Mouse (Mus musculus) CH12.LX (cell line): ENCODE data around the gene Tnnt1. TPM values are rescaled to one million over a fixed set of nuclear protein-coding genes. Genes with fewer than 3 reads are reported as not detected.

Experiments used
- DNase-seq: peaks from one replicate; pipeline ENCODE4 v3.0.0-alpha.2; 2013; ENCODE audit errors: extremely low read depth
- H3K27ac ChIP-seq: 2 replicates; pipeline ENCODE4 v1.5.1; 2012; ENCODE audit warnings: low read depth, mild to moderate bottlenecking, control low read depth, moderate library complexity; ENCODE audit not compliant: insufficient read depth
- H3K27me3 ChIP-seq: replicated peaks from 2 replicates; pipeline ENCODE3; 2012; ENCODE audit warnings: inconsistent platforms
- H3K36me3 ChIP-seq, 2 experiments: replicated peaks in 1 of 2; 2 replicates each; pipeline versions ENCODE3 to v1.6.1; 2012; ENCODE audit warnings: inconsistent platforms in 1 of 2, low read length in 1 of 2, mild to moderate bottlenecking in 1 of 2, mixed read lengths in 1 of 2, moderate library complexity in 1 of 2; ENCODE audit not compliant: control insufficient read depth in 1 of 2, insufficient read depth in 1 of 2
- H3K4me1 ChIP-seq, 2 experiments: 2 replicates each; pipeline ENCODE4 v1.6.1; 2012; ENCODE audit warnings: inconsistent platforms in 1 of 2, moderate library complexity in 1 of 2; ENCODE audit not compliant: insufficient read depth in 2 of 2, control insufficient read depth in 1 of 2
- H3K4me2 ChIP-seq: 2 replicates; pipeline ENCODE4 v1.6.1; 2012; ENCODE audit warnings: low read depth, mild to moderate bottlenecking, control low read depth; ENCODE audit not compliant: poor library complexity, insufficient read depth, severe bottlenecking
- H3K4me3 ChIP-seq, 3 experiments: fragments of 150-350 bp in 1 of 3; sonication (generic) in 1 of 3; replicated peaks in 1 of 3; 2 replicates each; pipeline versions ENCODE3 to v1.5.1; 2011 to 2012; ENCODE audit warnings: low read depth in 2 of 3, low read length in 2 of 3, mild to moderate bottlenecking in 2 of 3, moderate library complexity in 2 of 3, control low read depth in 1 of 3, improper control_type of control experiment in 1 of 3, inconsistent platforms in 1 of 3, mixed read lengths in 1 of 3; ENCODE audit not compliant: poor library complexity in 1 of 3
- H3K79me2 ChIP-seq: replicated peaks from 2 replicates; pipeline ENCODE4 v1.6.1; 2012; ENCODE audit warnings: mild to moderate bottlenecking, moderate library complexity; ENCODE audit not compliant: control insufficient read depth, poor library complexity, insufficient read depth, severe bottlenecking; ENCODE audit errors: extremely low read depth
- H3K9ac ChIP-seq: 2 replicates; pipeline ENCODE4 v1.6.1; 2012; ENCODE audit warnings: low read depth, mild to moderate bottlenecking, control low read depth, moderate library complexity; ENCODE audit not compliant: insufficient read depth
- H3K9me3 ChIP-seq: replicated peaks from 2 replicates; pipeline ENCODE3; 2012; ENCODE audit warnings: low read length, inconsistent platforms, mixed read lengths
- BHLHE40 ChIP-seq: IDR thresholded peaks from 2 replicates; pipeline ENCODE4 v1.6.1; 2011; ENCODE audit warnings: mild to moderate bottlenecking, low read depth, low read length, improper control_type of control experiment
- CTCF ChIP-seq, 2 experiments: IDR thresholded peaks in 1 of 2; conservative IDR thresholded peaks in 1 of 2; 2 replicates each; pipeline ENCODE4 v1.5.1; 2011 to 2012; ENCODE audit warnings: low read depth in 2 of 2, low read length in 2 of 2, improper control_type of control experiment in 1 of 2, inconsistent platforms in 1 of 2, mild to moderate bottlenecking in 1 of 2, moderate library complexity in 1 of 2
- E2F4 ChIP-seq: IDR thresholded peaks from 2 replicates; pipeline ENCODE4 v1.6.1; 2011; ENCODE audit warnings: low read depth, low read length, improper control_type of control experiment; ENCODE audit not compliant: insufficient replicate concordance
- ETS1 ChIP-seq: conservative IDR thresholded peaks from 2 replicates; pipeline ENCODE4 v1.6.1; 2012; ENCODE audit warnings: low read depth, mild to moderate bottlenecking, inconsistent platforms, low read length, improper control_type of control experiment, moderate library complexity
- GABPA ChIP-seq: IDR thresholded peaks from 2 replicates; pipeline ENCODE4 v1.6.1; 2012; ENCODE audit warnings: low read depth, low read length, improper control_type of control experiment, inconsistent platforms; ENCODE audit not compliant: insufficient replicate concordance
- HCFC1 ChIP-seq: IDR thresholded peaks from 2 replicates; pipeline ENCODE4 v1.6.1; 2012; ENCODE audit warnings: low read depth, mild to moderate bottlenecking, inconsistent platforms, low read length, improper control_type of control experiment
- IRF4 ChIP-seq: IDR thresholded peaks from 2 replicates; pipeline ENCODE4 v1.6.1; 2014; ENCODE audit warnings: low read depth, mild to moderate bottlenecking, inconsistent platforms, low read length, improper control_type of control experiment
- JUN ChIP-seq: IDR thresholded peaks from 2 replicates; pipeline ENCODE4 v1.6.1; 2011; ENCODE audit warnings: low read depth, mild to moderate bottlenecking, low read length, improper control_type of control experiment, moderate library complexity; ENCODE audit not compliant: insufficient read depth
- KAT2A ChIP-seq: IDR thresholded peaks from 2 replicates; pipeline ENCODE4 v1.6.1; 2012; ENCODE audit warnings: low read length, improper control_type of control experiment, inconsistent platforms; ENCODE audit not compliant: insufficient replicate concordance
- MAFK ChIP-seq: IDR thresholded peaks from 2 replicates; pipeline ENCODE4 v1.6.1; 2011; ENCODE audit warnings: low read length, improper control_type of control experiment; ENCODE audit not compliant: insufficient replicate concordance
- MAX ChIP-seq: IDR thresholded peaks from 2 replicates; pipeline ENCODE4 v1.6.1; 2011; ENCODE audit warnings: low read length, improper control_type of control experiment
- MEF2A ChIP-seq: IDR thresholded peaks from 2 replicates; pipeline ENCODE4 v1.6.1; 2014; ENCODE audit warnings: low read depth, mild to moderate bottlenecking, inconsistent platforms, low read length, improper control_type of control experiment, borderline replicate concordance
- MYC ChIP-seq: IDR thresholded peaks from 2 replicates; pipeline ENCODE4 v1.6.1; 2011; ENCODE audit warnings: low read depth, mild to moderate bottlenecking, improper control_type of control experiment, low read length
- NELFE ChIP-seq: IDR thresholded peaks from 2 replicates; pipeline ENCODE4 v1.6.1; 2011; ENCODE audit warnings: low read depth, low read length, improper control_type of control experiment
- NRF1 ChIP-seq: IDR thresholded peaks from 2 replicates; pipeline ENCODE4 v1.6.1; 2014; ENCODE audit warnings: low read depth, mild to moderate bottlenecking, inconsistent platforms, low read length, improper control_type of control experiment, moderate library complexity
- POLR2A ChIP-seq: IDR thresholded peaks from 2 replicates; pipeline ENCODE4 v1.6.1; 2011; ENCODE audit warnings: low read depth, mild to moderate bottlenecking, improper control_type of control experiment, low read length
- POLR2AphosphoS2 ChIP-seq: IDR thresholded peaks from 2 replicates; pipeline ENCODE4 v1.6.1; 2011; ENCODE audit warnings: low read depth, low read length, improper control_type of control experiment
- RAD21 ChIP-seq: IDR thresholded peaks from 2 replicates; pipeline ENCODE4 v1.6.1; 2011; ENCODE audit warnings: low read depth, mild to moderate bottlenecking, low read length, improper control_type of control experiment, moderate library complexity
- RCOR1 ChIP-seq: conservative IDR thresholded peaks from 2 replicates; pipeline ENCODE4 v1.6.1; 2012; ENCODE audit warnings: low read depth, mild to moderate bottlenecking, inconsistent platforms, low read length, improper control_type of control experiment
- SIN3A ChIP-seq: IDR thresholded peaks from 2 replicates; pipeline ENCODE4 v1.6.1; 2012; ENCODE audit warnings: low read length, improper control_type of control experiment, inconsistent platforms
- SMC3 ChIP-seq: IDR thresholded peaks from 2 replicates; pipeline ENCODE4 v1.6.1; 2011; ENCODE audit warnings: low read depth, low read length, improper control_type of control experiment
- TBP ChIP-seq: conservative IDR thresholded peaks from 2 replicates; pipeline ENCODE4 v1.6.1; 2011; ENCODE audit warnings: low read depth, low read length, improper control_type of control experiment
- TCF12 ChIP-seq: IDR thresholded peaks from 2 replicates; pipeline ENCODE4 v1.6.1; 2014; ENCODE audit warnings: low read depth, mild to moderate bottlenecking, inconsistent platforms, low read length, improper control_type of control experiment
- ZKSCAN1 ChIP-seq: IDR thresholded peaks from 2 replicates; pipeline ENCODE4 v1.6.1; 2012; ENCODE audit warnings: low read depth, inconsistent platforms, low read length, improper control_type of control experiment, borderline replicate concordance
- ZMIZ1 ChIP-seq: IDR thresholded peaks from 2 replicates; pipeline ENCODE4 v1.6.1; 2012; ENCODE audit warnings: low read depth, mild to moderate bottlenecking, inconsistent platforms, low read length, improper control_type of control experiment
- ZNF384 ChIP-seq: IDR thresholded peaks from 2 replicates; pipeline ENCODE4 v1.6.1; 2012; ENCODE audit warnings: low read depth, low read length, improper control_type of control experiment, inconsistent platforms
- dilution Hi-C: fragments of 300-500 bp; cut with MboI; formaldehyde crosslinking; loops from 2 replicates; pipeline ENCODE4 v1.14.3; 2020; ENCODE audit warnings: low sequenced_read_pairs; ENCODE audit not compliant: extremely low pct_unique_long_range_greater_than_20kb, extremely low pct_ligation_motif_present
- in situ Hi-C: fragments of 300-500 bp; cut with MboI; formaldehyde crosslinking; loops from 3 replicates; pipeline ENCODE4 v1.14.3; 2019; ENCODE audit warnings: low sequenced_read_pairs, low pct_ligation_motif_present, low pct_unique_long_range_greater_than_20kb, mixed read lengths
- polyA plus RNA-seq: library from polyadenylated mRNA; unstranded; fragments of >175 nt; gene quantifications from 2 replicates; pipeline ENCODE4 v1.2.1, GENCODE M21; 2012; ENCODE audit warnings: low read depth; ENCODE audit not compliant: insufficient read length
- total RNA-seq, 2 experiments: library from RNA; depleted of rRNA; stranded (reverse); fragments of 300-350 nt in 1 of 2; fragments of >200 nt in 1 of 2; gene quantifications; 2 replicates each; pipeline ENCODE4 v1.2.3; 2012 to 2014

Tnnt1 gene
- total and polyA plus RNA-seq, 3 experiments = 0.30 to 0.36 TPM; not detected in 1

DNA sequence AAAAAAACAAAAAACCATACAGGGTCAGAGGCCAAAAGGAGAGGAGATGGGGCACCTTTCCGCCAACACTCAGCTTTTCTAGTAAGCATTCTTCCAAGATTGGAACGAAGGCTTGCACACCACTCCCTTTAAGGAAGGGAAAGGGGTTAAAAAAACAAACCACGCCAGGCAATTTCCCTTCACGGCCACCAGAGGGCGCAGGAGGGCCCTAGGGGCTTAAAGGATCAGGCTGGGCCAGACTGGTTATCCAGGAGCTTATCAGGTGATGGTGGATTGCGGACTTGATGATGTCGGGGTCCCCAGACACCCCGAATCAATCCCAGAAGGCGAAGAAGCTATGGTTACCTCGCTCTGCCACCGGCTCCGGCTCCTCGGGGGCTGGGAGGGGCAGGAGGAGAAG lies 2.9 kb downstream of the Tnnt1 start:
- in situ Hi-C loops (loop anchor here (10.0 kb wide), 1 partner anchor 388 kb away; no protein-coding TSS in a partner anchor), dilution Hi-C loops (no loop called here)
- no peak overlapping the region for H3K4me3 ChIP-seq

DNA sequence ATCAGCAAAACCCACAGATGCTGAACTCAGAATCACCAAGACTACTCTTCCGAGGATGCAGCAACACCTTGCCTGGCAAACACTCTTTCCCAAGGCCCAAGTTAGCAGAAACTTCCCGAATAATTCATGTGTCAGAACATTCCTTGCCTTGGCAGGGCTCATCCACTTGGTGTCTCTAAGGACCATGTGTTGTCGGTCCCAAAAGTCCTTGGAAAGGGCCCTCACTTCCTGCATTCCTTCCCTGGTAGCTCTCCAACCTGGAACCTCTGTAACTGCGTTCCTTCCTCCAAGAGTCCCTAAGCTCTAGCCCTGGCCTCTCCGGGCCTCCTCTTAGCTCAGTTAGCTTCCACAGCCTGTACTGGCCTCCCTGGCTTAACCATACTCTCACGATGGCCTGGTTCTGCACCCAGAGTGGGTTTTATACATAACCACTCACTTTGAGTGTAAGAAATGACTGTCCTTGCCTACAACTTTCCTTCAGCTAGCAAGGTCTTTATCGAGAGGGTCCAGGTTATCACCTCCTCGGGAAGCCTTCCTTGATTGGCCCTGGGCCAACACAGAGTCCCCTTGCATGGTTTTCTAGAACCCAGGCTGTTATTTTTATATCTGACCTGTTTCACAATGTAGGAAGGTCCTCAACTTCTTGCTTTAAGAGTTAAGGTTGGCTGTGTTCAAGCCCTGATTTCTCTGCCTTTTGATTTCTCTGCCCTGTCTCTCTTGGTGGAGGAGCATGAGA lies 4.5 kb downstream of the Tnnt1 start:
- TF ChIP-seq KAT2A (no peak), ETS1 (no peak), JUN (no peak), BHLHE40 (no peak), ZMIZ1 (no peak), RCOR1 (no peak), RAD21 (no peak), MYC (no peak), NRF1 (no peak), ZKSCAN1 (no peak), POLR2A (no peak), IRF4 (no peak), GABPA (no peak), E2F4 (no peak), TCF12 (no peak), SIN3A (no peak), MAFK (no peak)
- Histone ChIP-seq H3K27me3 (no peaks in the 10 kb centered on the region), H3K4me3 (no peak overlapping the region), H3K4me2 (no peak overlapping the region), H3K36me3 (no peaks in the 10 kb centered on the region), H3K79me2 (no peaks in the 10 kb centered on the region), H3K9ac (no peak overlapping the region), H3K9me3 (no peaks in the 10 kb centered on the region), H3K27ac (no peak overlapping the region), H3K4me1 (peaks cover 5 to 18% of the 10 kb centered on the region in 2 experiments; a peak in 3 of 4 replicates)
- DNase-seq = no peak
- in situ Hi-C loops = loop anchor here (10.0 kb wide), 1 partner anchor 387 kb away; no protein-coding TSS in a partner anchor
- dilution Hi-C loops = no loop called here

More for the DNA sequence above, 2.9 kb downstream of the Tnnt1 start:
- Histone ChIP-seq H3K9me3 (no peaks in the 10 kb centered on the region), H3K4me1 (peaks cover 5 to 22% of the 10 kb centered on the region in 2 experiments; a peak in 3 of 4 replicates), H3K79me2 (no peaks in the 10 kb centered on the region), H3K36me3 (no peaks in the 10 kb centered on the region), H3K4me2 (no peak overlapping the region), H3K9ac (no peak overlapping the region), H3K27ac (no peak overlapping the region), H3K27me3 (no peaks in the 10 kb centered on the region)
- peak; percentile 67 for DNase-seq
- TF ChIP-seq MYC (no peak), TBP (no peak), SMC3 (peak; percentile 68), BHLHE40 (no peak), RAD21 (peak; percentile 39), POLR2AphosphoS2 (no peak), MAFK (no peak), MEF2A (no peak), MAX (no peak), ZNF384 (peak; percentile 78), NELFE (no peak), NRF1 (no peak), TCF12 (no peak), HCFC1 (no peak), CTCF (conservative IDR thresholded peaks at IDR 0.05 in 1 of 2, IDR thresholded peaks at IDR 0.05 in 1 of 2; ENCODE audit: low read depth in 2 of 2, low read length in 2 of 2) (peak; percentile 85 to 96)
